ENCODE assay signal across 19 mouse cellular contexts in the genomic region with DNA sequence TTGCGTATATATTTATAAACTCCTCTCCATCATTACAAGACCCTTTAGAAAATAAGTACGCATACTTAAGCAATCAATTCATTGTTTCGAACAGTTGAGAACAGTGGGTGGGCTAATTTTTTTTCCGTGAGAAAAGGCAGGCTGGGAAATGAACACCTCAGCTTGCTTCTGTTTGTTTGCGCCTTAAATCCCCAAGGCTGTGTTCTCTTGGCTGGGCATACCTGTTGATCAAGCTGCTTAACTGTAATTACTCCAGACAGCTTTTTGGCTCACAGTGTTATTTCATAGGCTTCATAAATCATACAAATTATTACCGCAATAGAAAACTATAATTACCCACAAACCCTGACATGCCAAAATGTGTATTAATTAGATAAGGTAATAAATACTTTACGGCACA.
"Had no signal": no experiment of that assay in that cellular context is flagged by ENCODE, and none has a peak within 500 bp of the region (broad histone marks: within the 10 kb centered on the region; RNA-seq: fewer than 3 reads in every experiment).

No protein-coding gene starts in this region.

- H3K27ac ChIP-seq: limb, embryonic 12.5 days; limb, embryonic 15.5 days; liver, embryonic 14.5 days; macrophage; midbrain, embryonic 13.5 days had no signal

- ATAC-seq: liver, postnatal 0 days; lung, postnatal 0 days; midbrain, embryonic 13.5 days; midbrain, embryonic 16.5 days had no signal

- H3K36me3 ChIP-seq: limb, embryonic 12.5 days; limb, embryonic 15.5 days; midbrain, embryonic 13.5 days had no signal

- DNase-seq: kidney, adult 9 months; kidney, postnatal 14 days; kidney, postnatal 4 days; left cerebral cortex, postnatal 4 days; liver, postnatal 0 days; lung, embryonic 14.5 days; right cerebral cortex, postnatal 25 days; spleen, adult 18-20 months; thymus, adult 2 months; thymus, postnatal 14 days; thymus, postnatal 4 days had no signal

- H3K27me3 ChIP-seq: limb, embryonic 12.5 days; limb, embryonic 15.5 days; midbrain, embryonic 13.5 days had no signal

- H3K4me1 ChIP-seq: limb, embryonic 12.5 days; limb, embryonic 15.5 days; midbrain, embryonic 13.5 days had no signal

- H3K9me3 ChIP-seq: limb, embryonic 15.5 days; midbrain, embryonic 13.5 days had no signal

- H3K4me2 ChIP-seq: limb, embryonic 12.5 days; limb, embryonic 15.5 days; liver, embryonic 11.5 days; lung, embryonic 14.5 days; midbrain, embryonic 13.5 days had no signal

- H3K4me3 ChIP-seq: limb, embryonic 12.5 days; limb, embryonic 15.5 days; midbrain, embryonic 13.5 days had no signal

- H3K9ac ChIP-seq: limb, embryonic 12.5 days; limb, embryonic 15.5 days; liver, embryonic 14.5 days; liver, postnatal 0 days; lung, embryonic 14.5 days; midbrain, embryonic 13.5 days had no signal
